Mouse (Mus musculus) heart, embryonic 14.5 days (tissue): ENCODE results near the gene 1110032A03Rik. TPM values are rescaled to one million over a fixed set of nuclear protein-coding genes. Genes with fewer than 3 reads are reported as not detected.
A peak's percentile ranks its signal among the peaks of the same experiment; 100 is the strongest.

Experiments used
- ATAC-seq: fragments of 200-750 bp; cut with Nextera tagmentation; 2 replicates; pipeline ENCODE4 v1.8.0; 2017; ENCODE audit warnings: low read depth, moderate TSS enrichment; ENCODE audit not compliant: insufficient number of reproducible peaks, insufficient read depth, low FRiP score
- H3K27ac ChIP-seq, 2 experiments: fragments of 200-500 bp in 1 of 2; fragments of 300-500 bp in 1 of 2; sonication (generic) in 1 of 2; replicated peaks in 1 of 2; 2 replicates each; pipeline ENCODE4 v1.5.1; 2012 to 2014; ENCODE audit warnings: low read depth in 2 of 2, low read length in 2 of 2, control low read depth in 1 of 2, mild to moderate bottlenecking in 1 of 2, mixed read lengths in 1 of 2; ENCODE audit not compliant: control insufficient read depth in 1 of 2, insufficient read depth in 1 of 2
- H3K27me3 ChIP-seq: fragments of 300-500 bp; sonication (generic); 2 replicates; pipeline ENCODE4 v1.6.1; 2014; ENCODE audit warnings: mild to moderate bottlenecking, low read length, control low read depth; ENCODE audit not compliant: control insufficient read depth, insufficient read depth
- H3K36me3 ChIP-seq: fragments of 300-500 bp; sonication (generic); 2 replicates; pipeline ENCODE4 v1.6.1; 2014; ENCODE audit warnings: mild to moderate bottlenecking, control low read depth, low read length, mixed read lengths; ENCODE audit not compliant: control insufficient read depth, insufficient read depth
- H3K4me1 ChIP-seq, 2 experiments: fragments of 200-500 bp in 1 of 2; fragments of 300-500 bp in 1 of 2; sonication (generic) in 1 of 2; 2 replicates each; pipeline ENCODE4 v1.6.1; 2012 to 2014; ENCODE audit warnings: low read length in 2 of 2, control low read depth in 1 of 2, mixed read lengths in 1 of 2; ENCODE audit not compliant: control insufficient read depth in 2 of 2, insufficient read depth in 2 of 2
- H3K4me2 ChIP-seq: fragments of 300-500 bp; sonication (generic); 2 replicates; pipeline ENCODE4 v1.6.1; 2014; ENCODE audit warnings: mild to moderate bottlenecking, low read length
- H3K4me3 ChIP-seq, 2 experiments: fragments of 200-500 bp in 1 of 2; fragments of 300-500 bp in 1 of 2; sonication (generic) in 1 of 2; 2 replicates each; pipeline ENCODE4 v1.5.1; 2012 to 2014; ENCODE audit warnings: low read length in 2 of 2, mild to moderate bottlenecking in 2 of 2, control low read depth in 1 of 2, low read depth in 1 of 2, moderate library complexity in 1 of 2; ENCODE audit not compliant: control insufficient read depth in 1 of 2, insufficient read depth in 1 of 2
- H3K9ac ChIP-seq: fragments of 300-500 bp; sonication (generic); 2 replicates; pipeline ENCODE4 v1.6.1; 2014; ENCODE audit warnings: mild to moderate bottlenecking, low read length
- H3K9me3 ChIP-seq: fragments of 300-500 bp; sonication (generic); 2 replicates; pipeline ENCODE4 v1.6.1; 2016; ENCODE audit warnings: low read length, control low read depth; ENCODE audit not compliant: control insufficient read depth
- WGBS: fragments of 180-500 bp; shearing (Covaris S2); extraction: QIAGEN DNeasy Blood & Tissue Kit; methylation state at CpG from one replicate; pipeline ENCODE4 v1.1.7; 2014; 5-methylcytosine and 5-hydroxymethylcytosine counted together
- polyA plus RNA-seq: library from polyadenylated mRNA; unstranded; fragments of >200 nt; fragmentation: Nextera tagmentation; extraction: Ambion mirVana; gene quantifications from 2 replicates; pipeline ENCODE4 v1.2.1, GENCODE M21; 2014

1110032A03Rik gene
- polyA plus RNA-seq, 1 experiment from 2014 or later = 33.4 TPM

- ATAC-seq = no peak
- Histone ChIP-seq H3K4me2 (no peak overlapping the region), H3K27ac (0 out of 4 replicates have a peak overlapping the region, but pooled peaks of 1 of the 2 experiments have one; percentile 9), H3K4me3 (no peak overlapping the region), H3K27me3 (0 out of 2 replicates have a peak, but pooled peaks cover 2% of the 10 kb centered on the region), H3K9me3 (no peaks in the 10 kb centered on the region), H3K36me3 (no peaks in the 10 kb centered on the region), H3K9ac (no peak overlapping the region), H3K4me1 (peaks cover 8 to 38% of the 10 kb centered on the region in 2 experiments; a peak in 3 of 4 replicates)
- 56% methylated on average over 2 of the region's 2 CpGs for WGBS
Observed at GRCm38 (mm10) chr9:50742744-50743143, 32.6 kb downstream of the 1110032A03Rik start.

DNA sequence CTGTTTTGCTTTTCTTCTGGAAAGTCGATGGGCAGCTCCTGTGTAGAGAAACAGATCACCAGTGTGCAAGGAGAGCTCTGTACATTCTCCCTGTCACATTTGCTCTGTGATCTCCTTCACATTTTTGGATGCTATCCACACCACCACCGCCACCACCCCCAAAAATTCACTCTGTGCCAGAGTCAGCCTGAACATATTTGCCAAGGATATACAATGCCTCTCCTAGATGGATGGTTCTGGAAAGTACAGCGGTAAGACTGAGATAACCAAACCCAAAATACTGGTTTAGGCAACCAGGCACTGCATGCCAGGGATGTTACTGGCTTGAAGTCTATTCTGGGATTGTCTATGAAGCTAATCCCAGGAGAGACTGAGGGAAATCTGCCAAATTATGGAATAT is 33.1 kb downstream of the 1110032A03Rik start:
- 0 out of 2 replicates have a peak, but pooled peaks cover 2% of the 10 kb centered on the region for H3K27me3 ChIP-seq
- H3K9ac ChIP-seq = no peak overlapping the region
- no peaks in the 10 kb centered on the region for H3K36me3 ChIP-seq
- ATAC-seq = no peak
- H3K27ac ChIP-seq = 0 out of 4 replicates have a peak overlapping the region, but pooled peaks of 1 of the 2 experiments have one; percentile 9
- peaks cover 8 to 34% of the 10 kb centered on the region in 2 experiments; a peak in 3 of 4 replicates for H3K4me1 ChIP-seq
- H3K4me3 ChIP-seq = no peak overlapping the region
- WGBS = 70% methylated on average over 3 of the region's 3 CpGs
- H3K4me2 ChIP-seq = no peak overlapping the region
- H3K9me3 ChIP-seq = no peaks in the 10 kb centered on the region

- Histone ChIP-seq H3K4me2 (no peak overlapping the region), H3K4me3 (no peak overlapping the region), H3K27me3 (0 out of 2 replicates have a peak, but pooled peaks cover 2% of the 10 kb centered on the region), H3K9ac (no peak overlapping the region), H3K9me3 (no peaks in the 10 kb centered on the region), H3K4me1 (peaks cover under 1 to 24% of the 10 kb centered on the region in 2 experiments; a peak in 3 of 4 replicates), H3K27ac (no peak overlapping the region), H3K36me3 (no peaks in the 10 kb centered on the region)
- WGBS = 78% methylated on average over 14 of the region's 14 CpGs
- no peak for ATAC-seq
Observed at GRCm38 (mm10) chr9:50740867-50741784, 34.2 kb downstream of the 1110032A03Rik start.

- no peaks in the 10 kb centered on the region for H3K27me3 ChIP-seq
- WGBS = 11% methylated on average over 36 of the region's 36 CpGs
- peak within 1 kb of the TSS; percentile 45 to 67; a peak in 3 of 4 replicates for H3K27ac ChIP-seq
- no peaks in the 10 kb centered on the region for H3K36me3 ChIP-seq
- peak within 1 kb of the TSS; percentile 70 for H3K4me2 ChIP-seq
- peaks cover 0 to 17% of the 10 kb centered on the region in 2 experiments; a peak in 2 of 4 replicates for H3K4me1 ChIP-seq
- no peak within 1 kb of the TSS; the same call in 1 of the 2 replicates for H3K9ac ChIP-seq
- ATAC-seq = peak; percentile 97
- peak within 1 kb of the TSS; percentile 35 to 36 for H3K4me3 ChIP-seq
- H3K9me3 ChIP-seq = no peaks in the 10 kb centered on the region
Observed at GRCm38 (mm10) chr9:50738914-50739870, 36.1 kb downstream of the 1110032A03Rik start, which contains the start of gene Dixdc1. Gene Dixdc1 (minus strand): TSS chr9:50739517.

DNA sequence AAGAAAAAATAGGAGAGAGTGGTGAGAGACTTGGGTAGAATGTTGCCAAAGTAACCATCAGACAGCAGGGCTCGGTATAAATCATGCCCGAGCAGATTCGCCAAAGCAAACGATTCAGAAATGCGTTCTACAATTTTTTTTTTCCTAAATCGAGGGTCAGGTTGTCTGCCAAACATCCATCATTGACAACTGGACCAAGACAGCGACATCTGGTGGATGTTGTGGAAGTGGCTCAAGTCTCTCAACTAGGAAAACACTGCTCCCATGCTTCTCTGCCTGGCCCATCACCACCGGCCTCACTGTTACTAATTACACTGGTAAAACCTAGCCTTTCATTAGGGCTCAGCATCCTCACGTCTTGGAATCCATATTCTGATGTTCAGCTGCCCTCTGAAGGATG is 40.3 kb downstream of the 1110032A03Rik start:
- Histone ChIP-seq H3K27ac (no peak overlapping the region), H3K9ac (no peak overlapping the region), H3K4me2 (0 out of 2 replicates have a peak overlapping the region, but pooled peaks have one; percentile 22), H3K27me3 (no peaks in the 10 kb centered on the region), H3K9me3 (no peaks in the 10 kb centered on the region), H3K4me1 (peaks cover 0 to 11% of the 10 kb centered on the region in 2 experiments; a peak in 2 of 4 replicates), H3K4me3 (no peak overlapping the region), H3K36me3 (no peaks in the 10 kb centered on the region)
- ATAC-seq = no peak
- 5% methylated on average over 9 of the region's 9 CpGs for WGBS

- Histone ChIP-seq H3K36me3 (no peaks in the 10 kb centered on the region), H3K4me3 (no peak overlapping the region), H3K4me2 (no peak overlapping the region), H3K9ac (no peak overlapping the region), H3K9me3 (no peaks in the 10 kb centered on the region), H3K4me1 (peaks cover 0 to 6% of the 10 kb centered on the region in 2 experiments; a peak in 1 of 4 replicates), H3K27ac (no peak overlapping the region), H3K27me3 (no peaks in the 10 kb centered on the region)
- WGBS = 28% methylated on average over 4 of the region's 4 CpGs
- no peak for ATAC-seq
Observed at GRCm38 (mm10) chr9:50732560-50732959, 42.8 kb downstream of the 1110032A03Rik start.

GRCm38 (mm10) chr9:50729600-50729999 is 45.7 kb downstream of the 1110032A03Rik start:
- no peak overlapping the region for H3K9ac ChIP-seq
- peaks cover 18 to 33% of the 10 kb centered on the region in 2 experiments for H3K4me1 ChIP-seq

More at GRCm38 (mm10) chr9:50729600-50729999, 45.7 kb downstream of the 1110032A03Rik start:
- ATAC-seq = no peak
- Histone ChIP-seq H3K27me3 (no peaks in the 10 kb centered on the region), H3K27ac (no peak overlapping the region), H3K4me2 (no peak overlapping the region), H3K36me3 (no peaks in the 10 kb centered on the region), H3K4me3 (no peak overlapping the region), H3K9me3 (no peaks in the 10 kb centered on the region)
- WGBS = 47% methylated on average over 4 of the region's 4 CpGs
